Mouse (Mus musculus): ENCODE measurements around the gene Snrnp48. TPM values are rescaled to one million over a fixed set of nuclear protein-coding genes. Genes with fewer than 3 reads are reported as not detected.

The Snrnp48 gene
- polyA plus RNA-seq, 1 experiment from 2014 or later = 24.8 TPM

- Histone ChIP-seq H3K27me3 (ENCODE audit: control insufficient read depth, insufficient read depth, low read length) (no peaks in the 10 kb centered on the region), H3K36me3 (ENCODE audit: control insufficient read depth, insufficient read depth, low read length) (peaks cover 81% of the 10 kb centered on the region), H3K4me1 (ENCODE audit: control insufficient read depth in 2 of 2, insufficient read depth in 2 of 2, low read length in 2 of 2) (peaks cover 2 to 20% of the 10 kb centered on the region in 2 experiments), H3K4me2 (ENCODE audit: low read length) (peak overlapping the region; percentile 51), H3K9ac (ENCODE audit: low read length) (peak overlapping the region; percentile 67), H3K9me3 (ENCODE audit: control insufficient read depth, low read length) (no peaks in the 10 kb centered on the region), H3K4me3 (ENCODE audit: control insufficient read depth in 1 of 2, insufficient read depth in 1 of 2, low read depth in 1 of 2, low read length in 2 of 2) (0 out of 4 replicates have a peak overlapping the region, but pooled peaks of 1 of the 2 experiments have one; percentile 24), H3K27ac (replicated peaks in 1 of 2; ENCODE audit: control insufficient read depth in 1 of 2, insufficient read depth in 1 of 2, low read depth in 2 of 2, low read length in 2 of 2) (peak overlapping the region; percentile 95 to 99)
- 3% methylated on average over 4 of the region's 4 CpGs for WGBS
- peak; percentile 91 for ATAC-seq (ENCODE audit: insufficient number of reproducible peaks, insufficient read depth, low FRiP score, low read depth)
Observed at GRCm38 (mm10) chr13:38170707-38171144, 34.0 kb upstream of the Snrnp48 start.

- no peaks in the 10 kb centered on the region for H3K4me1 ChIP-seq (ENCODE audit: control insufficient read depth in 2 of 2, insufficient read depth in 2 of 2, low read length in 2 of 2)
- no peak overlapping the region for H3K27ac ChIP-seq (replicated peaks in 1 of 2; ENCODE audit: control insufficient read depth in 1 of 2, insufficient read depth in 1 of 2, low read depth in 2 of 2, low read length in 2 of 2)
- peaks cover 11% of the 10 kb centered on the region; the same call in 1 of the 2 replicates for H3K9me3 ChIP-seq (ENCODE audit: control insufficient read depth, low read length)
- no peak overlapping the region for H3K4me2 ChIP-seq (ENCODE audit: low read length)
- H3K36me3 ChIP-seq (ENCODE audit: control insufficient read depth, insufficient read depth, low read length) = peaks cover 100% of the 10 kb centered on the region
- H3K9ac ChIP-seq (ENCODE audit: low read length) = no peak overlapping the region
- WGBS = 93% methylated on average over 10 of the region's 10 CpGs
- no peak overlapping the region for H3K4me3 ChIP-seq (ENCODE audit: control insufficient read depth in 1 of 2, insufficient read depth in 1 of 2, low read depth in 1 of 2, low read length in 2 of 2)
- H3K27me3 ChIP-seq (ENCODE audit: control insufficient read depth, insufficient read depth, low read length) = no peaks in the 10 kb centered on the region
- no peak for ATAC-seq (ENCODE audit: insufficient number of reproducible peaks, insufficient read depth, low FRiP score, low read depth)
Observed at GRCm38 (mm10) chr13:38193406-38193805, 11.3 kb upstream of the Snrnp48 start.

GRCm38 (mm10) chr13:38201413-38201812 is 3.3 kb upstream of the Snrnp48 start:
- H3K4me2 ChIP-seq (ENCODE audit: low read length) = no peak overlapping the region

GRCm38 (mm10) chr13:38204171-38204570 is 567 bp upstream of the Snrnp48 start:
- Histone ChIP-seq H3K36me3 (ENCODE audit: control insufficient read depth, insufficient read depth, low read length) (peaks cover 8% of the 10 kb centered on the region; the same call in 1 of the 2 replicates), H3K27ac (replicated peaks in 1 of 2; ENCODE audit: control insufficient read depth in 1 of 2, insufficient read depth in 1 of 2, low read depth in 2 of 2, low read length in 2 of 2) (no peak overlapping the region), H3K4me2 (ENCODE audit: low read length) (peak overlapping the region; percentile 62), H3K27me3 (ENCODE audit: control insufficient read depth, insufficient read depth, low read length) (no peaks in the 10 kb centered on the region), H3K4me1 (ENCODE audit: control insufficient read depth in 2 of 2, insufficient read depth in 2 of 2, low read length in 2 of 2) (peaks cover 2 to 14% of the 10 kb centered on the region in 2 experiments), H3K9ac (ENCODE audit: low read length) (no peak overlapping the region), H3K9me3 (ENCODE audit: control insufficient read depth, low read length) (no peaks in the 10 kb centered on the region), H3K4me3 (ENCODE audit: control insufficient read depth in 1 of 2, insufficient read depth in 1 of 2, low read depth in 1 of 2, low read length in 2 of 2) (peak overlapping the region in 1 of 2 experiments; percentile 93; a peak in 2 of 4 replicates)
- ATAC-seq (ENCODE audit: insufficient number of reproducible peaks, insufficient read depth, low FRiP score, low read depth) = no peak
- 64% methylated on average over 4 of the region's 4 CpGs for WGBS

More at GRCm38 (mm10) chr13:38201413-38201812, 3.3 kb upstream of the Snrnp48 start:
- H3K4me3 ChIP-seq (ENCODE audit: control insufficient read depth in 1 of 2, insufficient read depth in 1 of 2, low read depth in 1 of 2, low read length in 2 of 2) = no peak overlapping the region
- ATAC-seq (ENCODE audit: insufficient number of reproducible peaks, insufficient read depth, low FRiP score, low read depth) = no peak
- no peak overlapping the region for H3K9ac ChIP-seq (ENCODE audit: low read length)
- WGBS = 69% methylated on average over 6 of the region's 6 CpGs
- 0 out of 2 replicates have a peak, but pooled peaks cover 2% of the 10 kb centered on the region for H3K9me3 ChIP-seq (ENCODE audit: control insufficient read depth, low read length)
- H3K27me3 ChIP-seq (ENCODE audit: control insufficient read depth, insufficient read depth, low read length) = no peaks in the 10 kb centered on the region
- peaks cover 27% of the 10 kb centered on the region for H3K36me3 ChIP-seq (ENCODE audit: control insufficient read depth, insufficient read depth, low read length)
- no peak overlapping the region for H3K27ac ChIP-seq (replicated peaks in 1 of 2; ENCODE audit: control insufficient read depth in 1 of 2, insufficient read depth in 1 of 2, low read depth in 2 of 2, low read length in 2 of 2)
- H3K4me1 ChIP-seq (ENCODE audit: control insufficient read depth in 2 of 2, insufficient read depth in 2 of 2, low read length in 2 of 2) = peaks cover 2 to 14% of the 10 kb centered on the region in 2 experiments

GRCm38 (mm10) chr13:38211122-38211521 is 6.4 kb downstream of the Snrnp48 start:
- peaks cover 65% of the 10 kb centered on the region for H3K36me3 ChIP-seq (ENCODE audit: control insufficient read depth, insufficient read depth, low read length)
- H3K27ac ChIP-seq (replicated peaks in 1 of 2; ENCODE audit: control insufficient read depth in 1 of 2, insufficient read depth in 1 of 2, low read depth in 2 of 2, low read length in 2 of 2) = no peak overlapping the region
- 91% methylated on average over 5 of the region's 5 CpGs for WGBS
- H3K9ac ChIP-seq (ENCODE audit: low read length) = no peak overlapping the region
- H3K4me1 ChIP-seq (ENCODE audit: control insufficient read depth in 2 of 2, insufficient read depth in 2 of 2, low read length in 2 of 2) = peaks cover 0 to under 1% of the 10 kb centered on the region in 2 experiments; a peak in 2 of 4 replicates
- no peak for ATAC-seq (ENCODE audit: insufficient number of reproducible peaks, insufficient read depth, low FRiP score, low read depth)
- H3K4me2 ChIP-seq (ENCODE audit: low read length) = no peak overlapping the region
- no peak overlapping the region for H3K4me3 ChIP-seq (ENCODE audit: control insufficient read depth in 1 of 2, insufficient read depth in 1 of 2, low read depth in 1 of 2, low read length in 2 of 2)
- no peaks in the 10 kb centered on the region for H3K9me3 ChIP-seq (ENCODE audit: control insufficient read depth, low read length)
- H3K27me3 ChIP-seq (ENCODE audit: control insufficient read depth, insufficient read depth, low read length) = no peaks in the 10 kb centered on the region

GRCm38 (mm10) chr13:38218686-38219085 is 13.9 kb downstream of the Snrnp48 start:
- H3K27me3 ChIP-seq (ENCODE audit: control insufficient read depth, insufficient read depth, low read length) = no peaks in the 10 kb centered on the region
- ATAC-seq (ENCODE audit: insufficient number of reproducible peaks, insufficient read depth, low FRiP score, low read depth) = no peak
- no peak overlapping the region for H3K4me2 ChIP-seq (ENCODE audit: low read length)
- 89% methylated on average over 3 of the region's 3 CpGs for WGBS
- H3K9ac ChIP-seq (ENCODE audit: low read length) = no peak overlapping the region
- peaks cover 93% of the 10 kb centered on the region for H3K36me3 ChIP-seq (ENCODE audit: control insufficient read depth, insufficient read depth, low read length)
- H3K27ac ChIP-seq (replicated peaks in 1 of 2; ENCODE audit: control insufficient read depth in 1 of 2, insufficient read depth in 1 of 2, low read depth in 2 of 2, low read length in 2 of 2) = no peak overlapping the region
- H3K4me3 ChIP-seq (ENCODE audit: control insufficient read depth in 1 of 2, insufficient read depth in 1 of 2, low read depth in 1 of 2, low read length in 2 of 2) = no peak overlapping the region
- H3K9me3 ChIP-seq (ENCODE audit: control insufficient read depth, low read length) = no peaks in the 10 kb centered on the region
- no peaks in the 10 kb centered on the region for H3K4me1 ChIP-seq (ENCODE audit: control insufficient read depth in 2 of 2, insufficient read depth in 2 of 2, low read length in 2 of 2)

GRCm38 (mm10) chr13:38220331-38220730 is 15.6 kb downstream of the Snrnp48 start:
- H3K9ac ChIP-seq (ENCODE audit: low read length) = no peak overlapping the region
- WGBS = 93% methylated on average over 6 of the region's 6 CpGs
- H3K4me1 ChIP-seq (ENCODE audit: control insufficient read depth in 2 of 2, insufficient read depth in 2 of 2, low read length in 2 of 2) = no peaks in the 10 kb centered on the region
- peaks cover 97% of the 10 kb centered on the region for H3K36me3 ChIP-seq (ENCODE audit: control insufficient read depth, insufficient read depth, low read length)
- H3K4me2 ChIP-seq (ENCODE audit: low read length) = no peak overlapping the region
- H3K27ac ChIP-seq (replicated peaks in 1 of 2; ENCODE audit: control insufficient read depth in 1 of 2, insufficient read depth in 1 of 2, low read depth in 2 of 2, low read length in 2 of 2) = no peak overlapping the region
- no peak for ATAC-seq (ENCODE audit: insufficient number of reproducible peaks, insufficient read depth, low FRiP score, low read depth)
- H3K9me3 ChIP-seq (ENCODE audit: control insufficient read depth, low read length) = no peaks in the 10 kb centered on the region
- H3K27me3 ChIP-seq (ENCODE audit: control insufficient read depth, insufficient read depth, low read length) = no peaks in the 10 kb centered on the region
- no peak overlapping the region for H3K4me3 ChIP-seq (ENCODE audit: control insufficient read depth in 1 of 2, insufficient read depth in 1 of 2, low read depth in 1 of 2, low read length in 2 of 2)
